Mouse (Mus musculus): ENCODE results near the gene D11Wsu47e. TPM values are rescaled to one million over a fixed set of nuclear protein-coding genes. Genes with fewer than 3 reads are reported as not detected.

D11Wsu47e gene
- total RNA-seq, 1 experiment from 2014 or later = 5.9 TPM

DNA sequence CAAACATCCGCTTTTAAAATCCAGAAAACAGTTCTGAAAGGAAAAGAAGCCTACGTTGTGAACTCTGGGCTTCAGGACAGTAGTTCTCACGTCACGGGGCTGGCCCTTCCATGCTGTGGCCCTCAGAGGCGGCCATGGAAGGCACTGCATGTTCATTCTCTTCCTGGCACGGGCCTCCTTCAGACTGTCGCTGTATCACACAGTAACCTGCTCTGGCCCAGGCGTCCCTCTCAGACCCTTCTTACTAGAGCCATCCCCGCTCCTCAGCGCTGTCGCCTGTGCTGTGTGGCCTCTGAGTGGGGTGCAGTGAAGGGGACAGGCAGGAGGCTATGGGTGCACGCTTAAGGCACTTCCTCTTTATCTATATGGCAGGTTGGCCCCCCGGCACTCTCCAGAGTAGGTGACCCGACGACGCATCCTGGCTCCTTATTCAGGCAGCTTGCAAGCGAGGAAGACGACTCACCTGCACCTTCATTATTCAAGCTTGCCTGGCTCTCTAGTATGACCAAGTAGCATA, 22.3 kb upstream of the D11Wsu47e start:
- no peak for ATAC-seq (replicated peaks; ENCODE audit: insufficient number of reproducible peaks, low FRiP score, low TSS enrichment, poor library complexity, severe bottlenecking)

- no peak for ATAC-seq (replicated peaks; ENCODE audit: insufficient number of reproducible peaks, low FRiP score, low TSS enrichment, poor library complexity, severe bottlenecking)
Observed at GRCm38 (mm10) chr11:113664279-113664678, 19.9 kb upstream of the D11Wsu47e start.

DNA sequence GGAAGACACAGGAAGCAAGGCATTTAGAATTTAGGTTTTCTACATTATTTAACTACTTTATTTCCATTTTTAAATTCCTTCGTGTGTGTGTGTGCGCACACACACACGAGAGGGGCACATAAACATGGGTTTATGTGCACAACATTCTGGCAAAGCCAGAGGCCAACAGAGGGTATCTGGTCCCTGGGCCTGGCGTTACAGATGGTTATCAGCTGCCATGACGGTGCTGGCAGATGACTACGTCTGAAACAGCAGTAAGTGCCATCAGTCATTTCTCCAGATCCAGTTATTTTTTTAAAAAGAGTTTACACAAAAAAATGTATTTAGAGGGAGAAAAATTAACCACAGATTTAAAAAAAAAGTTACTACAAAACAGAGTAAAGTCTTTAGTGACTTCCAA, 18.0 kb upstream of the D11Wsu47e start:
- no peak for ATAC-seq (replicated peaks; ENCODE audit: insufficient number of reproducible peaks, low FRiP score, low TSS enrichment, poor library complexity, severe bottlenecking)

- no peak for ATAC-seq (replicated peaks; ENCODE audit: insufficient number of reproducible peaks, low FRiP score, low TSS enrichment, poor library complexity, severe bottlenecking)
Observed at GRCm38 (mm10) chr11:113666648-113667047, 17.6 kb upstream of the D11Wsu47e start.

DNA sequence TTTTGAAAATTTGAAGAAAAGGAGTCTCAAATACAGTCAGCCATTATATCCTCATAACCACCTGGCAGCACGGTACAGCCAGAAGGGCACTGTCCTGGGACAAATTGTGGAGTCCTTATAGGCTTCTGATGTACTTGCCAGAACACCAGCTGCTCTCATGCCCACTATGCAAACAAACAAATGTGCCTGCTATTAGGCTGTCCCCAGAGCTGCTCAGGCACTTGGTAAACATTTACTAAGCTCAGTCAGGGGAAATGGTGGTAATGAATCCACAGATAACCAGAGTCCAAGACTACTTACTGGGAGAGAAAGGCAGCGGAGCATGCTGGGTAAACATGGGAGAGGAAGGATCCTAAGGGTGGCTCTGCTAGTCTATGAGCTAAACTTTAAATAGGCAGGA, 17.1 kb upstream of the D11Wsu47e start:
- ATAC-seq (replicated peaks; ENCODE audit: insufficient number of reproducible peaks, low FRiP score, low TSS enrichment, poor library complexity, severe bottlenecking) = no peak

DNA sequence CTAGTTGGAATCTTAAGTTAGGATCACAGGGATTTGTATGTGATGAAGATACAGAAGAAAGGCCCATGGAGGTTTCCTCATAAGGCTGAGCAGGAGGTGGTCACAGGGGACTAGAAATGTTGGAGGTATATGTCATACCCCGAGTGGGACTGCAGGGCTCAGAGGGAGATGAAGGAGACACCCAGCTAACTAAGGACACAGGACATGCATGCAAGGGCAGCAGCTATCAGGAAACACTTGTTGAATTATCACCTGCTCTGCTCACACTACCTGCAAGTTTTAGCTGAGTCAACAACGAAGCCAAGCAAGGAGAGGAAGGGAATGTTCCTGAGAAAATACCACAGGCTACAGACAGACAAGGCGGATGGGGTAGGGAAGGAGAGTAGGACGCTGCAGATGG, 16.5 kb upstream of the D11Wsu47e start:
- no peak for ATAC-seq (replicated peaks; ENCODE audit: insufficient number of reproducible peaks, low FRiP score, low TSS enrichment, poor library complexity, severe bottlenecking)

DNA sequence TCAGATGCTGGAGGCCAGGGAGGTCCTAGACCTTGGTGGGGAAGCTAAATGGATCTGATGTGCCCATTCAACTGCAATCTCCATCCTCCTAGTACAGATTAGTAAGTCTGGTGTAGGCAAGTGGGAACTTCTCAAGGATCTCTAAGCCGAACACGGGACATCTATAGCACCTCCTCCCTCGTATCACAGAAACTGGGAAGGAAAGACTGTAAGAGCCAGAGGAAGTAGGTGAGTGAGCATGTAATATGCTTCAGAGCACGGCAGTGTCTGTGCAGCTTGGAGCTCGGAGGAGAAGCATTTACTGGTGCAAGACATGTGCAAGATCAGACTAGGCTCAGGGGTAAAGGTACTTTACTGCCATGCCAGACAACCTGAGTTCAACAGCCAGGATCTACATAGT, 15.4 kb upstream of the D11Wsu47e start:
- no peak for ATAC-seq (replicated peaks; ENCODE audit: insufficient number of reproducible peaks, low FRiP score, low TSS enrichment, poor library complexity, severe bottlenecking)

GRCm38 (mm10) chr11:113669711-113670110, 14.5 kb upstream of the D11Wsu47e start:
- ATAC-seq (replicated peaks; ENCODE audit: insufficient number of reproducible peaks, low FRiP score, low TSS enrichment, poor library complexity, severe bottlenecking) = no peak

DNA sequence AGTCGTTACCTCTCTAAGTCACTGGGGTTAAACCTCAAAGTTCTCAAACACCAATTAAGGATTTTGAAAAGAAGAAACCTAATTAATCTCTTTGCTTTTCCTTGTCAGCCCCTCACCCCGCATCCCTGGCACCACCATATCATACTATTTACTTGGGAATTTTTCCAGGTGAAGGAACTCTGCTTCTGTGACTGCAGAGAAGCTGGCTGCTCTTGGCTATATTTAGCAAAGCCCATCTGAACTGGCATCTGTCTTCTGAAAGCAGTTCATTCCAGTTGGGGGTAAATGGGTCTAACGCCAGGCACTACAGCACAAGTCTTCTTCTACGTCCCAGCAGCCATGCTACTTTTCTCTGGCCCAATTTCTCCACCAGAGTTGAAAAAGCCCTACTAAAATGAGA, 10.6 kb upstream of the D11Wsu47e start:
- no peak for ATAC-seq (replicated peaks; ENCODE audit: insufficient number of reproducible peaks, low FRiP score, low TSS enrichment, poor library complexity, severe bottlenecking)

- no peak for ATAC-seq (replicated peaks; ENCODE audit: insufficient number of reproducible peaks, low FRiP score, low TSS enrichment, poor library complexity, severe bottlenecking)
Observed at GRCm38 (mm10) chr11:113674595-113674994, 9.6 kb upstream of the D11Wsu47e start.

DNA sequence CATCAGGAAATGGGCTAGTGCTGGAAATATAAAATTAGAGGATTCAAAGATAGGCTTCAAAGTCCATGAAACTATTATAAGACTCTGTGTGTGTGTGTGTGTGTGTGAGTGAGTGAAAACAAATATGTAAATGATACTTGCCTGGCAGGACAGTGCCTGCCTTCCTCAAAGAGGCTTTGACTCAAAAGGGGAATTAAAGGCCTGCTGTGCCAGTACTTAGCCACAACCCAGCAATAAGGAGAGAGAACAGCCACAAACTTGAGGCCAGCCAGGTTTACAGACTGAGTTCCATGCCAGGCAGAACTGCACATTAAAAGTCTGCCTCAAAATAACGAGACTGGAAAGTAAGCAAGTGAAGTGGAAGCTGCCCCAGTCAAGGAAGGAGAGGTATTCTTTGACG, 7.4 kb upstream of the D11Wsu47e start:
- ATAC-seq (replicated peaks; ENCODE audit: insufficient number of reproducible peaks, low FRiP score, low TSS enrichment, poor library complexity, severe bottlenecking) = no peak

DNA sequence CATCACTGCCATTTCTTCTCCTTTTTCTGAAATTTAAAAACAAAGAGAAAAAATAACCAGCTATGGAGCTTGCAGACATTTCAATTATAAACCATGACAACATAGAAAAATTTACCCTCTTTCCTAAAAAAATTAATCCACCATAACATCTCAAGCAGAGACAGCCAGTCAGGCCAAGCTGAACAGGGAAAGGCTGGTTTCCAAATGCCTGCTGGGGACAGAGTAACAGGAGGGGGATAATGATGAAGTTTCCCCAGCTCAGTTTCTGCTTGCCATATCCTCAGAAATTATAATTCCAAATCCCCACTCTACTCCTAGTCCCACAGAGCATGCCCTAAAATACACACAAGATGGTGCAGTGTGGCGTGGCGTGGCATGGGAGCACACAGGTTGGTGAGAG, 6.8 kb upstream of the D11Wsu47e start:
- no peak for ATAC-seq (replicated peaks; ENCODE audit: insufficient number of reproducible peaks, low FRiP score, low TSS enrichment, poor library complexity, severe bottlenecking)

- ATAC-seq (replicated peaks; ENCODE audit: insufficient number of reproducible peaks, low FRiP score, low TSS enrichment, poor library complexity, severe bottlenecking) = no peak
Observed at GRCm38 (mm10) chr11:113678373-113678772, 5.8 kb upstream of the D11Wsu47e start.

- no peak for ATAC-seq (replicated peaks; ENCODE audit: insufficient number of reproducible peaks, low FRiP score, low TSS enrichment, poor library complexity, severe bottlenecking)
Observed at GRCm38 (mm10) chr11:113680954-113681353, 3.3 kb upstream of the D11Wsu47e start.

GRCm38 (mm10) chr11:113681979-113682378, 2.2 kb upstream of the D11Wsu47e start:
- no peak for ATAC-seq (replicated peaks; ENCODE audit: insufficient number of reproducible peaks, low FRiP score, low TSS enrichment, poor library complexity, severe bottlenecking)

DNA sequence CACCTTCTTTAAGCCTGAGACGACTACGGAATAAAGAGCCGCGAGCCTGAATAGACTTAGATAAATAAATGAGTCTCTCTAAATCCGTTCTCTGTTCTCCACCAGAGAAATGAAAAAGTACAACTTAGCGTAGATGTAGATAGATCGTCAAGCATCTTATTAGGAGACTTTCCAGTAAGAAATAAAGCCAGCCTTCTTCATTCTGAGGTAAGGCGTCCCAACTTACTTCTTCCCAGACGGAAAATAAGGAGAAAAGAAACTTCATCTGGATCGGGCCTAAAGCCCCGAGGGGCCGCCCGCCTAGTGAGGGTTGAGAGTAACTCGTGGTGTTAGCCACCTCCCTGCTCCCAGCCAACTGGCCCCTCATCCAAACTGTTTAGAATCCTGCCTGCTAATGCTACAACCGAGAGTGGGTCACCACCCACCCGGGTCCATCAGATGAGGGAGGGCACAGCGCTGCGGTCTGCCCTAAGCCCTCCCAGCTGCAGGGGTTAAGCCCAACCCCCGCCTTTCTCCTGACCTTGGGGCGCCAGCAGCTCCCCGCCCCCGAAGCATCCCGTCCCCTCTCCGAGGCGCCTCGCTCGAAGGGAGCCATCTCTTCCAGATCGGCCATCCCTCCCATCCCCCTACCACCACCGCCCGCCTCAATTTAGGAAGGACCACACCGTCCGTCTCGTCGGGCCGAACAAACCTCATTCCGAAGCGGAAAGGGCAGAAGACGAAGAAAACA, 1.1 kb upstream of the D11Wsu47e start:
- peak; percentile 28; the same call in 1 of the 2 replicates for ATAC-seq (replicated peaks; ENCODE audit: insufficient number of reproducible peaks, low FRiP score, low TSS enrichment, poor library complexity, severe bottlenecking)

DNA sequence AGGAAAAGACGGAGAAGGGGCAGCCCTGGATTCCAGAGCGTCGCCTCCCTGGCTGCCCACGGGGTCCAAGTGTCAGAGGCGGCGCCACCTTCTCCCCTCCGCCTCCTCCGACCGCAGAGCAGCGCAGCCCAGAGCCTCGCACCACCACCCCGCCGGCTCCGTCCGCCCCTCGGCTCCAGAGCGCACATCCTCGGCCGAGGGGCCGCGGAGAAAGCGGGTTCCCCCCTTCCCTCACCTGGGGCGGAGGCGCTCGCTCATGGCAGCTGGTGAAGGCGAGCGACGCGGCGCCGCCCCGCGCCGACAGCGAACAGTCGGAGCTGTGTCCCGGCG, 620 bp upstream of the D11Wsu47e start:
- ATAC-seq (replicated peaks; ENCODE audit: insufficient number of reproducible peaks, low FRiP score, low TSS enrichment, poor library complexity, severe bottlenecking) = 0 out of 2 replicates have a peak, but pooled peaks have one; percentile 9

DNA sequence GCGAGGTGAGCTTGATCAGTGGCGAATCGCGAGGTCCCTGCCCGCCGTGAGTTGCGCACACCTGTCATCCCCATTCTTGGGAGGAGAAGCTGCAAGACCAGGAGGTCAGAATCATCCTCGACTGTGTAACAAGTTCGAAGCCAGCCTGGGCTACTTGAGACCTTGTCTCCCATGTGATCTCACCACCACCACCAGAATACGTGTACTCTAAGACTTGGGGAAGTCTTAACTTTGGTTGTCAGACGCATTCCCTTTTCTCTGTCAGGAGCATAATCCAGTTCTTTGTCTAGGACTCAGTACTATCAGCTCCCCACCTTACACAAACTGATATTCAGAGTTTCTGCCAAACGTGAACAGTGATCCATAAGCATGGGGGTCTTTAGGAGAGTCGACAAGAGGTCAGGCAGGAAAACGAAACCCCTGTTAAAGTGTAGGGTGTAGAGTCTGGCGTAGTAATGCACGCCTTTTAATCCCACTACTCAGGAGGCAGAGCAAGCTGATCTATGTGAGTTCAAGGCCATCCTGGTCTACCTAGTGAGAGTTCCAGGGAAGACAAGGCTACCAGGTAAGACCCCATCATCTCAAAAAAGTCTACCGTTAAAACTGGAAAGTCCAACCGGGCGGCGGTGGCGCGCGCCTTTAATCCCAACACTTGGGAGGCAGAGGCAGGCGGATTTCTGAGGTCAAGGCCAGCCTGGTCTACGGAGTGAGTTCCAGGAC, 655 bp downstream of the D11Wsu47e start:
- ATAC-seq (replicated peaks; ENCODE audit: insufficient number of reproducible peaks, low FRiP score, low TSS enrichment, poor library complexity, severe bottlenecking) = no peak

DNA sequence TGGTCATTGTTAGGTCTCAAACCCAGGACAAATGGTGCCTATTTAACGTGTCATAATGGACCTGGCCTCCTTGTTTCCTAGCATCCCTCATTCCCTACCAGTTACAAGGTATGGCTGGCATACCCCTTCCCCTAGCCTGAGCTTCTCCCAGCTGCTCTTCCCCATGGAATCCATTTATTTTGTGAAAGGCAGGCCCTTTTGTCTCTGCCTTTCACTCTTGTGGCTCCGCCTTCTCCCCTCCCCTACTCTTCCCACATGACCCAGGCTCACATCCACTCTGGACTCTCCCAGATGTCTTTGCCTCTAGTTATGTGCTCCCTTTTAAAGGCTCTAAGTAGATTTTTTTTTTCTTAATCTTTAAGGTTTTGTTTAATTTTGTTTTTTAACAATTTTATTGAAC, 2.8 kb downstream of the D11Wsu47e start:
- ATAC-seq (replicated peaks; ENCODE audit: insufficient number of reproducible peaks, low FRiP score, low TSS enrichment, poor library complexity, severe bottlenecking) = no peak

GRCm38 (mm10) chr11:113690506-113690905, 6.3 kb downstream of the D11Wsu47e start:
- ATAC-seq (replicated peaks; ENCODE audit: insufficient number of reproducible peaks, low FRiP score, low TSS enrichment, poor library complexity, severe bottlenecking) = no peak

All from monocyte, adult 5-6 weeks (primary cell).